8 mouse cellular contexts compared by ENCODE assay signal in the genomic region with DNA sequence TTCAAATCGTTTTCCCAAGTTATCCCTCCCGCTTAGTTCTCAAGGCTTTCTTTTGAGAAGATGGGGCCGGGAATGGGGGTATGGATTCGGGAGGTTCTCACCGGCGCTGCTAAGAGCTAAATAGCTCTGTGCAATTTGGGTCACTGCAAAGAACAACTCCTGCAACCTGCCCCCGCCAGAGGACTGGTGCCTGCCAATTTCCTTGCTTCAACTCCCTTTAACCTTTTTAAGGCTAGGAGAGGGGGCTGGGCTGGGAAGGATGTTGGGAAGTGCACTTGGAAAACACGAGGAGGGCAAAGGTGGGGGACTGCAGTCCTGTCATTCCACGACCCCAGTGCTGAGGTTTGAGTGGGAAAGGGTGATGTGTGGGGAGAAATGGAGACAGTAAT. TPM values are rescaled to one million over a fixed set of nuclear protein-coding genes. Genes with fewer than 3 reads are reported as not detected.
DNase-seq lines count a peak whose midpoint lies in the region; ATAC-seq and TF ChIP-seq lines count a peak whose summit lies in the region.

No protein-coding gene starts in this region.

- no peak for TF ChIP-seq CTCF in Patski (IDR thresholded peaks at IDR 0.05)

- peaks cover 28% of the 10 kb centered on the region for H3K4me1 ChIP-seq in embryonic facial prominence, embryonic 15.5 days
- H3K4me1 ChIP-seq in limb, embryonic 12.5 days (replicated peaks), result peaks cover 26% of the 10 kb centered on the region
- peaks cover 47% of the 10 kb centered on the region for H3K4me1 ChIP-seq in midbrain, embryonic 15.5 days

- no peaks in the 10 kb centered on the region for H3K9me3 ChIP-seq in embryonic facial prominence, embryonic 15.5 days (replicated peaks)
- H3K9me3 ChIP-seq in limb, embryonic 12.5 days, result no peaks in the 10 kb centered on the region
- no peaks in the 10 kb centered on the region for H3K9me3 ChIP-seq in midbrain, embryonic 15.5 days

- peak overlapping the region; percentile 61 for H3K27ac ChIP-seq in embryonic facial prominence, embryonic 15.5 days (replicated peaks)
- peak overlapping the region; percentile 70 for H3K27ac ChIP-seq in limb, embryonic 12.5 days
- peak overlapping the region; percentile 80 for H3K27ac ChIP-seq in midbrain, embryonic 15.5 days

- POLR2A ChIA-PET in Patski (lab: Charles Lee), result interaction anchor here (1.0 kb wide), 1 partner anchor 87 kb away, joined by 3 read pairs; no protein-coding TSS in a partner anchor

- 0% methylated on average over 9 of the region's 9 CpGs for WGBS in embryonic facial prominence, embryonic 15.5 days
- under 1% methylated on average over 9 of the region's 9 CpGs for WGBS in limb, embryonic 12.5 days
- WGBS in midbrain, embryonic 15.5 days, result under 1% methylated on average over 9 of the region's 9 CpGs

- no peaks in the 10 kb centered on the region for H3K27me3 ChIP-seq in Patski
- H3K27me3 ChIP-seq in embryonic facial prominence, embryonic 15.5 days, result no peaks in the 10 kb centered on the region
- H3K27me3 ChIP-seq in limb, embryonic 12.5 days, result no peaks in the 10 kb centered on the region
- no peaks in the 10 kb centered on the region for H3K27me3 ChIP-seq in midbrain, embryonic 15.5 days (replicated peaks)

- CTCF ChIA-PET in Patski (lab: Charles Lee), result interaction anchor here (1.3 to 1.8 kb wide), 4 partner anchors 34 to 125 kb away, joined by 3 to 5 read pairs (median 3); no protein-coding TSS in a partner anchor

- peak overlapping the region; percentile 49 for H3K9ac ChIP-seq in embryonic facial prominence, embryonic 15.5 days
- peak overlapping the region; percentile 56 for H3K9ac ChIP-seq in limb, embryonic 12.5 days (replicated peaks)
- H3K9ac ChIP-seq in midbrain, embryonic 15.5 days, result peak overlapping the region; percentile 61

- in situ Hi-C loops in Patski (cut with MboI; ENCODE audit: low pct_unique_long_range_greater_than_20kb), result loop anchor here (25.0 kb wide), 1 partner anchor 630 kb away; no protein-coding TSS in a partner anchor

- ATAC-seq in Patski, result peak; percentile 28
- peak; percentile 6; the same call in 1 of the 2 replicates for ATAC-seq in embryonic facial prominence, embryonic 15.5 days (ENCODE audit: insufficient number of reproducible peaks, low FRiP score, low TSS enrichment, low read depth)
- peak; percentile 58 for ATAC-seq in limb, embryonic 12.5 days (ENCODE audit: insufficient number of reproducible peaks, insufficient read depth, low FRiP score, low TSS enrichment, low read depth)
- ATAC-seq in midbrain, embryonic 15.5 days (replicated peaks), result peak; percentile 49

- peak overlapping the region; percentile 81 for H3K4me2 ChIP-seq in embryonic facial prominence, embryonic 15.5 days (replicated peaks)
- peak overlapping the region; percentile 79 for H3K4me2 ChIP-seq in limb, embryonic 12.5 days
- peak overlapping the region; percentile 67 for H3K4me2 ChIP-seq in midbrain, embryonic 15.5 days

- peak overlapping the region; percentile 84 for H3K4me3 ChIP-seq in embryonic facial prominence, embryonic 15.5 days (replicated peaks)
- H3K4me3 ChIP-seq in limb, embryonic 12.5 days (replicated peaks), result peak overlapping the region; percentile 72
- peak overlapping the region; percentile 59 for H3K4me3 ChIP-seq in midbrain, embryonic 15.5 days

- 0 out of 2 replicates have a peak, but pooled peaks cover 2% of the 10 kb centered on the region for H3K36me3 ChIP-seq in embryonic facial prominence, embryonic 15.5 days
- peaks cover 19% of the 10 kb centered on the region; the same call in 1 of the 2 replicates for H3K36me3 ChIP-seq in limb, embryonic 12.5 days
- no peaks in the 10 kb centered on the region for H3K36me3 ChIP-seq in midbrain, embryonic 15.5 days (replicated peaks)

- peak; percentile 40 for DNase-seq in heart, adult 8-10 months (ENCODE audit: low spot score)
- no peak for DNase-seq in heart, adult 11 months
- DNase-seq in Patski (ENCODE audit: low read depth, low spot score), result no peak
- DNase-seq in heart, postnatal 4 days, result peak; percentile 37
- peak; percentile 25 to 32 for DNase-seq in thymus, postnatal 36 days

RNA-seq across cellular contexts. Expression of a gene that starts 0.5 kb away (rescaled TPM):
- total RNA-seq in heart, adult 8-10 months (2022), result 10 to 100 TPM in 3 of 4 experiments, 1 to 10 TPM in 1; 9.5 to 20.6 (median 11.9) TPM
- polyA plus RNA-seq in Patski (2021), result 9.8 TPM
- 21.4 and 21.8 TPM in 2 replicates for polyA plus RNA-seq in embryonic facial prominence, embryonic 15.5 days (2015; fragmentation: Nextera tagmentation; extraction: Ambion mirVana)
- 10 to 100 TPM; 11.5 to 14.0 TPM for total RNA-seq in heart, postnatal 4 days (2021)
- 11.8 and 18.0 TPM in 2 replicates for polyA plus RNA-seq in limb, embryonic 12.5 days (2016; fragmentation: Nextera tagmentation; extraction: Ambion mirVana)
- polyA plus RNA-seq in midbrain, embryonic 15.5 days (2015; fragmentation: Nextera tagmentation; extraction: Ambion mirVana), result 20.3 and 23.0 TPM in 2 replicates

Comparison
In these comparisons a context has a peak if more than half of its experiments do, and no peak if none do; other contexts are left out.
1. DNase-seq: peak in heart, adult 8-10 months (single experiment), heart, postnatal 4 days (single experiment) and thymus, postnatal 36 days (2 of 2); none in heart, adult 11 months (single experiment) and Patski (single experiment).
2. ATAC-seq: peak in every context shown above with its lines; median percentile 58 in limb, embryonic 12.5 days; 49 in midbrain, embryonic 15.5 days; 28 in Patski; 6 in embryonic facial prominence, embryonic 15.5 days.
3. Peak in every context shown above with its lines, with median percentiles within 50 percentile points of each other: H3K27ac ChIP-seq, H3K4me2 ChIP-seq, H3K4me3 ChIP-seq and H3K9ac ChIP-seq.